Mouse (Mus musculus): ENCODE results near the gene Kcnma1.

The Kcnma1 gene

GRCm38 (mm10) chr14:23857034-23857433 lies 157.3 kb downstream of the Kcnma1 start:
- DNase-seq (ENCODE audit: low read depth), result no peak

- no peak for DNase-seq (ENCODE audit: low read depth)
These were observed 159.3 kb downstream of the Kcnma1 start for GRCm38 (mm10) chr14:23854946-23855345.

DNA sequence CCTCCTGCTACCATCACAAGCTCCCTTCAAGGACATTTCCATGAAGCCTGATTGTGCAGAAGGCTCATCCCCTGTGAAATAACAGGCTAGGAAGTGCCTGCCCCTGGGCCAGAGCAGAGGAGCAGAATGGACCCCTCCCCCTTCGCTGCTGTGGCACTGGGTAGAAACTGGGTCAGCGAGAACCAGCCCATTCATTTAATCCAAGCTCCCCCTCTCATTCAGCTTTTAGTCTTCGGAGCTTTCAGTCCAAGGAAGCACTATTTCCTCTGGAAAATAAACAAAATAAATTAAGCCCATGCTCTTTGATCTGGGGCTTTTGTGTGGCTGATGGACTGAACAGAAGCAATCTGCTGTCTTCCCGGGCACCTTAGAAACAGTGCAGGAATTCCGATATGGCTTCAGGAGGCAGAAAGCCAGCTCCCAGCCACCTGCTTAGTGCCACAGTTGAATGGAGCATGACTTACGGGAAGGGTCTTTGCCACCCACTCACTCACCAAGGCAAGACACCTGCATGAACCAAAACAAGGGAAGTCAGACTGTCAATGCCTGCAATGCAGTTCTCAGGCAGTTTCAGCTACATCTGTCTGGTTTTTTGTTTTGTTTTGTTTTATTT lies 165.7 kb downstream of the Kcnma1 start:
- DNase-seq (ENCODE audit: low read depth), result no peak

GRCm38 (mm10) chr14:23846706-23847105 lies 167.6 kb downstream of the Kcnma1 start:
- no peak for DNase-seq (ENCODE audit: low read depth)

DNA sequence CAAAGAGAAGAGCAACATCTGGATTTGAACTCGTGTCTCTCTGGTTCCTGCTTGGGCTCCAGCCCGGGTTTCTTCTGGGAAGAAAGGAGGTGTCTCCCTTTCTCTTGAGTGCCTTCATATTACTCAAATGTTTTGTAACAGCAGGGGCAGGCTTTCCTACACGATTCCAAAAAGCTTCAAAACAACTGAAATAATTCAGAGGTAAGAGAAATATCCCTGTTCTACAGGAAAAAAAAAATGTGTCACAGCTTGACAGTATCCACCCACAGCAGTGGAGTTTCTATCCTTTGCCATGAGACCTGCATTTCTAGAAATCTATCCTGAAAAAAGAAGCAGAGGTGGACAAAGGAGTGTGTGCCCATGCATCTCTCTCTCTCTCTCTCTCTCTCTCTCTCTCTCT lies 172.3 kb downstream of the Kcnma1 start:
- no peak for DNase-seq (ENCODE audit: low read depth)

DNA sequence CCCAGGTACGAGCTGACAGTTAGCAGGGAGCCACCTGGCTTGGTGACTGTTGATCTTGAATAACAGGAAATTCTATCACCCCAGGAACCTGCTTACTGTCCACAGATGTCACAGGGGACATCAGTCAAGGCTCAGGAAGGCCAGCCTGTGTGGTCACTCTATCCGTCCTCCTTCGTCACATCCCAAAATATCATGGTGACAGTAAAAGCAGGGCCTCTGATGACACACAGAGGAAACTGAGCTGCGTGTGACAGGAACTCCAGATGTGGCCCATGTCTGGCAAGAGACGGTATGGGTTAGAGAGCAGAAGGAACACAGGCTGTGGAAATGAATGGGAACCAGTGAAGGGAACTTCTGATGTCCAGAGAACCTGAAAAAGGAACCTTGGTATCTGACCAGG lies 174.7 kb downstream of the Kcnma1 start:
- no peak for DNase-seq (ENCODE audit: low read depth)

DNA sequence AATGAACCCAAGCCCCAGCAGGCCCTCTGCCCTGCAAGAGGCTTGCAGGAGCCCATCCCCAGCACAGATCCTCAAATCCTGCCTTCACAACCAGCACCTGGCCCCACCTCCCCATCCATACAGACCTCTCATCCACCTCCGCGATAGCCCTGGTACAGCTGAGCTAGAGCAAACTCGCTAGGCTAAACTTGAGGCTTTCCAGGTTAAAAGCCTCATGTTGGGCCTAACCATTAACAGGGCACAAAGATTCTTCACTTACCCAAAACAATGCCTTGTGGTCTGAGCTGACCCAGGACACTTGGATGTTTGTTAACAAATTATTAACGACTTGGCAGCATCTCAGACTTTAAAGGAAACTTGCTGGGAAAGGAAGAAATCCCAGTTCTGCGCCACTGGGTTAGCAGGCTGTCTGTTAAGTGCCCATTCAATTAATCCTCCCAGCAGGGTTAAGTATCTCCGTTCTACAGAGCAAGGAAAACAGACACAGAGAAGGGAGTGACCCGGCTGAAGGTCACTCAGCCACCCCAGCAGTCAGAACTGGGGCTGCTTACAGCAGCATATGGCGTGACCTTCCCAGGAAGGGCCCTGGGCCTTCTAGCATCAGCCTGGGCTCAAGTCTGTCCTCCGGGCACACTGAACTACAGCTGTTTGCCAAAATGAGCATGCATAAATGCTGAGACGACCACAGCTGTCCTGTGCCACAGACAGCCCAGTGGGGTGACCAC lies 178.7 kb downstream of the Kcnma1 start:
- DNase-seq (ENCODE audit: low read depth), result no peak

DNA sequence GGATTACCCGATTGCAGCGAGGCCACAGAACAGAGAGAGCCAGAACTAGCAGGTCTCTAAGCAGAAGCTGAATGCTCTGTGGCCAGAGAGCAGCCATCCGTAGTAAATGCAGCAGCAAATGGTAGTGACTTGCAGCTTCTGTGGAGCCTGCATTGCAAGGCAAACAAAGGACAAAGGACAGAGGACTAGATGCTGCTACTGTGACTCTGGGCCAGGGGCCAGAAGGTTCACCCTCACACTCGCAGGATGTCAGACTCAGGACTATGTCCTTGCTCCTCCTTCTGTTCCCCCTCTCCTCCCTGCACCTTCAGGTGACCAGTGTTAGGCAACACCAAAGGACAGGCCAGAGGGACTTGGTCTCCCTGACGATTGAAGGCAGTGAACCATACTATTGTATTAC lies 183.0 kb downstream of the Kcnma1 start:
- DNase-seq (ENCODE audit: low read depth), result no peak

DNA sequence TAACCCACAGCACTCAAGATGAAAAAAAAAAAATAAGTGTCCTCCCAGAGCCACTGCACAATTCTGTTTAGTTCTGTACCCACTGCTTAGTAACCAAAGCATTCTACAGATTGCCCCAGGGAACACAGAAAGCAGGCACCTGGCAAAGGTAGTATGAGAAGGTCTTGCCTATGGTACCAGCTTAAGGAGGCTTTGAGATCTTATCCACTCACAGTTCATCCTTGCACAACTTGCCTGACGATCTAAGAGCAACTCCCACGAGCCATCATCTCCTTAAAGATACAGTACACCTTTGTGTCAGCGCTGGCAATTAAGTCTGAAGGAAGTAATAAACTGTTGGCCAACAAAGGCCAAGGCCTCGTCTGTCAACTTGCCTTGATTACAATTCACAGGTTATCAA lies 184.0 kb downstream of the Kcnma1 start:
- DNase-seq (ENCODE audit: low read depth), result no peak

GRCm38 (mm10) chr14:23828711-23829320 lies 185.5 kb downstream of the Kcnma1 start:
- DNase-seq (ENCODE audit: low read depth), result no peak

GRCm38 (mm10) chr14:23824937-23825336 lies 189.4 kb downstream of the Kcnma1 start:
- DNase-seq (ENCODE audit: low read depth), result no peak

- DNase-seq (ENCODE audit: low read depth), result no peak
These were observed 190.0 kb downstream of the Kcnma1 start for GRCm38 (mm10) chr14:23824267-23824666.

GRCm38 (mm10) chr14:23817585-23817984 lies 196.7 kb downstream of the Kcnma1 start:
- DNase-seq (ENCODE audit: low read depth), result no peak

DNA sequence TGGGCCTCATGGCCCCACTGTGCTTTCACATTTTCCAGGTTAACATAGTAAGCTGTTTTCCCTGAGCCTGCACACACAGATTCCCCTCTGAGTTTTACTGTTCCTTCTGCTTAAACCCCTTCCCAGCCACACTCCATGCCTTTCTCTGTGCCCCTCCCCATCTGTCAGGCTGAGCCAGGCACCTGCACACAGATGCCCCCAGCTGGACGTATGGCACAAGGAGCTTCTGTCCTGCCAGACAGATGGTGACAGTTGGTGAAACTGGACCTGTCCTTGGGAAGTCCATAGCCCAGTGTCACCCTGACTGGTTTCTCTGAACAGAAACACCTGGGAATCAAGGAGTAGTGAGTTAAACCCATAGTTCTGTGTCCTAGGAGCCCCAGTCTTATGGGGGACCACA lies 204.2 kb downstream of the Kcnma1 start:
- no peak for DNase-seq (ENCODE audit: low read depth)

DNA sequence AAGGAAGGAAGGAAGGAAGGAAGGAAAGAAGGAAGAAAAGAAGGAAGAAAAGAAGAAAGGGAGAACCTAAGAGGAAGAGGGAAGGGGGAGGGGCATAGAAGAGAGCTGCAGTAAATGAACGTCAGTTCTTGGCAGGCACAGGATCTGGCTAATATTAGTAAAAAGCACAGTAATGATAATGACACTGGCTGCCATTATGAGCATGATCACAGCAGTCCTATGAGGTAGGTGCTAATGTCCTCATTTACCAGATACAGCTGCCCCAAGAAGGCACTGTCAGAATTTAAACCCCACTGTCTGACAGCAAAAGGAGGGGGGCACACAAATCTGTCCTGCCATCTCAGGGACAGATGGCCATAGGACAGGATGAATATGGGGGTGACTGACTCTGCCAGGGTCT lies 205.2 kb downstream of the Kcnma1 start:
- DNase-seq (ENCODE audit: low read depth), result no peak

- no peak for DNase-seq (ENCODE audit: low read depth)
These were observed 207.9 kb downstream of the Kcnma1 start for GRCm38 (mm10) chr14:23806378-23806777.

DNA sequence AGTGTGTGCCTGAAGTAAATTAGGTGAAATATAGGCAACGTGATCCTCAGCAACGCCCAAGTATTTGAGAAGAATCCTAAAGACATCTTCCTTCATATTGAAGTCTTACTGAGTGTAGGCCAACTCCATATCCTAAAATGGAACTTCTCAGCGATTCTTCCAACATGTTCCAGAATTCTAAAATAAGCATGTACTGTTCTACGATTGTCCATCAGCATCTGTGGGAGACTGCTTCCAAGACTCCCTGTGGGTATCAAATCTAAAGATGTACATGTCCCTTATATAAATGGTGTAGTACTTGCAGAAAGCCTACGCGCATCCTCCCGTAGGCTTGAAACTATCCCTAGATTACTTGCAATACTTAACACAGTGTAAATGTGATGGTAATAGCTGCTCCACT lies 217.4 kb downstream of the Kcnma1 start:
- DNase-seq (ENCODE audit: low read depth), result no peak

GRCm38 (mm10) chr14:23792674-23793073 lies 221.6 kb downstream of the Kcnma1 start:
- peak; percentile 43 for DNase-seq (ENCODE audit: low read depth)

- no peak for DNase-seq (ENCODE audit: low read depth)
These were observed 222.2 kb downstream of the Kcnma1 start for GRCm38 (mm10) chr14:23792076-23792475.

- DNase-seq (ENCODE audit: low read depth), result peak; percentile 34
These were observed 223.0 kb downstream of the Kcnma1 start for GRCm38 (mm10) chr14:23791261-23791691.

- DNase-seq (ENCODE audit: low read depth), result peak; percentile 19
These were observed 227.6 kb downstream of the Kcnma1 start for GRCm38 (mm10) chr14:23786687-23787073.

- no peak for DNase-seq (ENCODE audit: low read depth)
These were observed 228.2 kb downstream of the Kcnma1 start for GRCm38 (mm10) chr14:23785921-23786686.
